ENCODE assay signal across 18 mouse cellular contexts in genomic region chr6:87153231-87153580, GRCm38 (mm10). TPM values are rescaled to one million over a fixed set of nuclear protein-coding genes. Genes with fewer than 3 reads are reported as not detected.
A peak's percentile ranks its signal among the peaks of the same experiment; 100 is the strongest.
DNase-seq lines count a peak whose midpoint lies in the region; ATAC-seq and TF ChIP-seq lines count a peak whose summit lies in the region.
"Had no signal": no experiment of that assay in that cellular context is flagged by ENCODE, and none has a peak within 500 bp of the region (broad histone marks: within the 10 kb centered on the region; RNA-seq: fewer than 3 reads in every experiment).

No protein-coding gene starts in this region.

- TF ChIP-seq POLR2A in spleen, adult 2 months (IDR thresholded peaks at IDR 0.05; ENCODE audit: low read depth, low read length) = no peak; the same call in 1 of the 2 replicates

- H3K4me3 ChIP-seq in spleen, adult 2 months (ENCODE audit: extremely low read depth, insufficient read depth, insufficient read length) = peak overlapping the region; percentile 29; the same call in 1 of the 2 replicates
- H3K4me3 ChIP-seq in liver, embryonic 15.5 days (replicated peaks) = peak overlapping the region; percentile 4; the same call in 1 of the 2 replicates

- H3K4me1 ChIP-seq in spleen, adult 2 months (ENCODE audit: control insufficient read depth, insufficient read depth, insufficient read length) = peaks cover 15% of the 10 kb centered on the region; the same call in 1 of the 2 replicates
- peaks cover 27% of the 10 kb centered on the region for H3K4me1 ChIP-seq in liver, embryonic 15.5 days (replicated peaks)

- DNase-seq in spleen, adult 2 months (ENCODE audit: low read depth in 1 of 2, low spot score in 2 of 2) = no peak
- no peak for DNase-seq in spleen, postnatal 4 days (ENCODE audit: low spot score in 2 of 2)
- no peak for DNase-seq in layer of hippocampus, adult 11-12 months (ENCODE audit: low spot score)
- DNase-seq in retina, postnatal 1 day = no peak
- no peak for DNase-seq in lung, postnatal 10 days
- DNase-seq: cerebellum, adult 2 months; forebrain, postnatal 0 days; kidney, postnatal 10 days; left cerebral cortex, postnatal 4 days; midbrain, embryonic 14.5 days had no signal

- H3K27ac ChIP-seq in spleen, adult 2 months (ENCODE audit: insufficient read depth, low read length) = peak overlapping the region; percentile 96
- peak overlapping the region; percentile 57 for H3K27ac ChIP-seq in liver, embryonic 15.5 days (replicated peaks)

- H3K36me3 ChIP-seq in spleen, adult 2 months (ENCODE audit: control insufficient read depth, insufficient read depth, low read length) = no peaks in the 10 kb centered on the region
- no peaks in the 10 kb centered on the region for H3K36me3 ChIP-seq in liver, embryonic 15.5 days (replicated peaks)

- no peaks in the 10 kb centered on the region for H3K9me3 ChIP-seq in liver, embryonic 15.5 days (replicated peaks)

- H3K4me2 ChIP-seq in liver, embryonic 15.5 days = peak overlapping the region; percentile 55

- WGBS in spleen, adult 2 months = 32% methylated on average over 7 of the region's 7 CpGs
- WGBS in liver, embryonic 15.5 days (ENCODE audit: insufficient replicate concordance) = 35% methylated on average over 7 of the region's 7 CpGs

- no peaks in the 10 kb centered on the region for H3K27me3 ChIP-seq in spleen, adult 2 months (ENCODE audit: control insufficient read depth, insufficient read depth, low read length)
- H3K27me3 ChIP-seq in liver, embryonic 15.5 days = peaks cover 17% of the 10 kb centered on the region; the same call in 1 of the 2 replicates
- H3K27me3 ChIP-seq: Patski had no signal

- H3K9ac ChIP-seq in liver, embryonic 15.5 days = peak overlapping the region; percentile 3; the same call in 1 of the 2 replicates
- H3K9ac ChIP-seq: forebrain, postnatal 0 days had no signal

- TF ChIP-seq CTCF in spleen, adult 2 months (IDR thresholded peaks at IDR 0.05; ENCODE audit: extremely low read depth, insufficient read depth, insufficient read length, insufficient replicate concordance) = no peak

- 0 out of 2 replicates have a peak, but pooled peaks have one; percentile 17 for ATAC-seq in erythroid progenitor cell, adult 5-6 weeks (replicated peaks; ENCODE audit: low FRiP score, poor library complexity, severe bottlenecking)
- ATAC-seq in liver, embryonic 15.5 days (ENCODE audit: insufficient read depth) = peak; percentile 26
- ATAC-seq: forebrain, postnatal 0 days; Patski had no signal

RNA-seq across cellular contexts. Expression of gene D6Ertd527e, which starts 48.7 kb away (rescaled TPM):
- polyA plus RNA-seq in spleen, adult 2 months (2012; rRNA removed) = 0.90 and 2.9 TPM in 2 replicates
- not detected in 2 replicates for total RNA-seq in erythroid progenitor cell, adult 5-6 weeks (2015; ENCODE audit: low replicate concordance)
- total RNA-seq in erythroid progenitor cell, adult 5-6 weeks (2017; ENCODE audit: low replicate concordance) = not detected in 2 replicates
- polyA plus RNA-seq in liver, embryonic 15.5 days (2015; fragmentation: Nextera tagmentation; extraction: Ambion mirVana) = not detected in 2 replicates
- total RNA-seq: adrenal gland, adult 18-20 months; forebrain, postnatal 0 days; heart, postnatal 36 days; layer of hippocampus, postnatal 14 days had no signal
- polyA plus RNA-seq: erythroblast, embryonic 14.5 days; midbrain, embryonic 14.5 days; neural tube, embryonic 14.5 days; Patski had no signal
